Mouse (Mus musculus): Measurements from ENCODE around the gene 4931428L18Rik.

4931428L18Rik gene

DNA sequence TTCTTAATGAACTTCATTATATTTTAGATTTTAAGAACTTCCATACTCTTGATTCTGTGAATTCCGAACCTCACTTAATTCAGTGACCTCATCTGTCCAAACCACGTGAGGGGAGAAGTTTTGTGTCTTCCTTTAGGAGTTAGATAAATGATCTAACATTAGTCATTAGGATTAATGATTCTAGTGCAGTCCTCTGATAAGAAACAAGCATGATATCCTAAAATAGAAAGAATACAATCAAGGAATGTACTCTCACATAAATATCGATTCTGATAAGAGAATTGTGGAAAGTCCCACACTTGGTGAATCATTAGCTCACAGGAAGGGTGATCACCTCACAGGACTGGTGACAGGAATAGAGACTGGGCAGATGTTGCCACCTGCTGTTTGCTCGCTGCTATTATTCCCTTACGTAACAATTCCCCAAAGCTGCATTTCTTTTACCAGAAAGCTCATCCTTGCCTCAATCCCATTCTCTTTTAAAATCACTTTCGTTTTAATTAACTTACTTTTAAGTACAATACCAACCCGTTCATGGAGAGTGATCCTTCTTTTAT, 68.6 kb downstream of the 4931428L18Rik start:
- in situ Hi-C loops (cut with MboI; ENCODE audit: unreplicated experiment in 2 of 2): loop anchor here (5.0 kb wide), 3 partner anchors 232 to 377 kb away; no protein-coding TSS in a partner anchor

DNA sequence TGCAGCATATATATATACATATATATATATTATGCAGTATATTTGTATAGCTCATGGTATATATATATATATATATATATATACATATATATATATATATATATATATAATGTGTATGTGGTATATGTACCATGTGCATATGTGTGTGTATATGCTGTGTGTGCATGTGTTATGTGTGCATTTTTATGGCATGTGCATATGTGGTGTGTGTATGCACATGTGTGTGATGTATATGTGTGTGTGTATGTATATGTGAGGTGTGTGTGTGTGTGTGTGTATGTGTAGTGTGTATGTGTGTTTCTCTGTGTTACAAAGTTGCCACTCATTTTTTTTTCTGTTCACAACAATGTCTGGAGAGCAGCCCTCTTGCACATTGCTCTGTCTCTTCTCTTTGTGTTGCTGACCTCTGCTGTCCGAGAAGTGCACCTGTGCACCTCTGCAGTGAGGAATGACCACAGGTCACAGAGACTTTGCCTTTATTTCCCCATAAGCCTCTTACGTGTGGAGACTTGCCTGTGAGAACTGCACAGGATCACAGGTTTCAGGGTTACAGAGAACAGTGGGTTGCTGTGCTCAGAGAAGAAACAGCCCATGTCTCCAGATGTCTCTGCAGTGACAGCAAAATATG, 69.6 kb downstream of the 4931428L18Rik start:
- in situ Hi-C loops (cut with MboI; ENCODE audit: unreplicated experiment in 2 of 2): loop anchor here (5.0 kb wide), 3 partner anchors 231 to 376 kb away; no protein-coding TSS in a partner anchor

DNA sequence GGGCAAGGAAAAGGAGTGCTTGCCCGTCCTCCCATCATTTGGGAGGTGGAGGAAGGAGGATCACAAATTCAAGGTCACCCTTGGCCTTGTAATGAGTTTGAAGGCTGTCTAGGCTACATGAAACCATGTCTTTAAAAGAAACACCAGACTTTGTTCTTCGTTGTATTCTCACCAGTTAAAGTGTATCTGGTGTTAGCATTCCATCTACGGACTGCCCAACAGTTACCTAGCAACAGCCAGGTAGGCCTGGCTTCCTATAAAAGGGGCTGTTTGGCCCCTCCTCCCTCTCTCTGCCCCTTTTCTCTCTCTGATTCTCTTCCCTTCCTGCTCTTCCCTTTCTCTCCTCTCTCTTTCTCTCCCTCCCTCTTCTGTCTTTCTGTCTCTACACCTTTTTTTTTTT, 71.9 kb downstream of the 4931428L18Rik start:
- in situ Hi-C loops (cut with MboI; ENCODE audit: unreplicated experiment in 2 of 2): loop anchor here (5.0 kb wide), 3 partner anchors 228 to 373 kb away; no protein-coding TSS in a partner anchor

DNA sequence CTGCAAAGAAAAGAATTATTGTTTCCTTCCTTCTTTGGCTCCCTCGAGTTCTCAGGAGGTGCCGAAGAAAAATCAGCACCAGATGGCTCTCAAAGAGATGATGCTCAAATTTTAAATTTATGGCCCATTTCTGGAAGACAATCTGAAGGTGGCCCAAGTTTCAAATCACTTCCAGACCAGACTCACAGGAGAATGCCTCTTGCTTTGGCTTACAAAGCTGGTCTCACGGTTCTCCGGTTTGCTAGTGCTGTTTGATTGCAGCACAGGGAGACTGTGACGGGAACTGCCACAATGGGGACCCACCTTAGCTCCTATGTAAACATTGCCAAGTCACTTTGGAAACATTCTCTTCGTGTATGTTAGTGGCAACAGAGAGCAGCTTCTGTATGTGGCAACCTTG, 72.8 kb downstream of the 4931428L18Rik start:
- in situ Hi-C loops (cut with MboI; ENCODE audit: unreplicated experiment in 2 of 2): loop anchor here (5.0 kb wide), 3 partner anchors 227 to 372 kb away; no protein-coding TSS in a partner anchor

DNA sequence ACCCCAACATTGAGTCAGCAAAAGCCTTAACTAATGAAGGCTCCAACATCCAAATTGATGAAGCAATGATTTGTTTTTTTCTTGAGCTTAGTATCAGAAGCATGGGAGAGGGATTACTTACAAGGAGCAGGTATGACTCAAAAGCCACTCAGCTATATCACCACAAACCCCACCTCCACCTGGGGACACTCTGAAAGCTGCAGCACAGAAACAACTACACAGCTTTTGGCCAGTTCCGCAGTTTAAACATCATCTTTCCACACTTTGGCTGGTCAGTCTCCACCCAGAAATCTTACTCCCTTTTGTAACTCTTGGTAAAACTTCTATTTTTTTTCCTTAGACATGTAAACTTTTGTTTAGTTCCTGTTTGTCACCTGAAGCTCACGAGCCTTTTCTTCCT, 78.9 kb downstream of the 4931428L18Rik start:
- in situ Hi-C loops (cut with MboI; ENCODE audit: unreplicated experiment in 2 of 2): no loop called here

DNA sequence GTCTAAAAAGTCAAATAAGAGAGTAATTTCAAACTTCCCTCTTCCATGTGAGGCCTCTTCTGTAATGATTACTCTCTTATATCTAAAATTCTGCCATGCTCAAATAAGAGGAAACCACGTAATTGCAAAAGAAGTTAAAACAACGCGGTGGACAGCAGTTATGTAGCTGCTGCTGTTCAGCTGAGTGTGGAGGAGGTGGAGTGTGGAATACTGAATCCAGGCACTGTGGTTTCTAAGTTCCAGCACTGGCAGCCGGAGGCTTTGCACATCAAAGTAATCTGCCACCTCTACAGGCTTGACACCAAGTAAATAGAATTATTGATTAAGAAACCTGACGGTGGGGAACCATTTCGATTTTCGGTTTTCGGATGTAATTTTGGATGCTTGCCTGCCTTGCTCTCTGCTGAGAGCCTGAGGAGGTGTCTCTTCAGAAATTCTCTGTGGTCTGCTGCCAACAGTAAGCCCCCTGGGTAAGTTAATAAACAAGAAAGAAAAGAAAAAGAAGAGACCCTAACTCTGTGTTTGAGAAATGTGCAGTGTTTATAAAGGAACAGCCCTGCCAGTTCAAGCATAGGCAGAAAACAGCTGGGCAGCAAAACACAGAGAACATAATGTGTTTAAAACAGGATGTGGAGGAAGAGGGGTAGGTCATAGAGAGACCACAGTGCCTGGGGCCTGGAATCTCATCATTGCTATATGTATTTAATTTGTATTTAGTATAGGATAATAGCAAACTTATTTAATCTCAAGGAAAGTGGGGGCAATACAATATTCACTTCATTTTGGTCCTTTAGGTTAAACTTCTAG, 80.0 kb downstream of the 4931428L18Rik start:
- in situ Hi-C loops (cut with MboI; ENCODE audit: unreplicated experiment in 2 of 2): no loop called here

DNA sequence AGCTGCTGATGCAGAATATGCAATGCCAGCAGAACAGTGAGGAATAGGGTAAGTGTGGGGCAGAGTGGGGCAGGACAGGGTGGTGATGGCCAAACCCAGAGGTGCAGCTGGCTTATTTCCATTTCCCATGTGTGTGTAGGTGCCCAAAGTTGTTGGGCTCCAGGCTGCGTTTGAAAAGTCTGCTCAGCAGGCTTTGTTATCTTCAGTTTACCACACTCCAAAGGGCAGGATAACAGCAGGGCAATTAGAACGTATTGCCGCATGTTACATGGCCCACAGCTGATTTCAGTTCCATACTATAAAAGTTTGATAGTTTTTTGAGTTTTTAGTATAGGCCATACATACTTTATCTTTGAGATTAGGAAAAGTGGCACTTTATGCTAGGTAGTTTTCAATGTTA, 84.1 kb downstream of the 4931428L18Rik start:
- in situ Hi-C loops (cut with MboI; ENCODE audit: unreplicated experiment in 2 of 2): no loop called here

DNA sequence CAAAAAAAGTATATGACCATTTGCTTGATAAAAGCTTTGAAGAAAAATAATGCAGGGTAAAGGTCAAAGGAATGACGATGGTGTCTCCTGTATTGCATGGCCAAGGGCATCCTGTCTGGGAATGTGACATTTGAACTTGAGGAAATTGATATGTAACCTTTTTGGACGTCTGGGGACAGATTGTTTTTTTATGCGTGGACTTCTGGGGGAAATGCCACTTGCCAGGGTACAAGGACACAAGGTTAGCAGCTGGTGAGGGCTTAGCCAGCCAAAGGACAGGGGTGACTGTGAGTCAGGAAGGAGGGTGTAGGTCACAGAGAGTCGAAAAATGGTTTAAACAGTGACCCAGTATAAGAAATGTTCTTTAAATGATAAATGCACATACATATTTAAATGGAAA, 109.0 kb downstream of the 4931428L18Rik start:
- in situ Hi-C loops (cut with MboI; ENCODE audit: unreplicated experiment in 2 of 2): no loop called here

DNA sequence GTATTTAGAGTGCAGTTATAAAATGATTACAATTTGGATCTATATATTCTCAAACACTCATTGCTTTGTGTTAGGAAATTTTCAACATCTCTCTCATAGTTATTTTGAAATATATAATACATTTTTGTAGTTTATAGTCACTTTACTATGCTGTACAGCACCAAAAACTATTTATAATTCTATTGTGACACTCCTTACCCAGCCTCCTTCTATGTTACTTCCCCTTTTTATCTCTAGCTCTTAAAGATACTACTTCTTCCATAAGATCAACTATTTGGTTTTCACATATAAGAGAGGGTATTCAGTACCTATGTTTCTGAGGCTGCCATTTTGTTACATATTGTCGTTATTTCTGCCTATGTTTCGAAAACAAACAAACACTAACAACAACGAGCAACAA, 114.5 kb downstream of the 4931428L18Rik start:
- in situ Hi-C loops (cut with MboI; ENCODE audit: unreplicated experiment in 2 of 2): no loop called here

DNA sequence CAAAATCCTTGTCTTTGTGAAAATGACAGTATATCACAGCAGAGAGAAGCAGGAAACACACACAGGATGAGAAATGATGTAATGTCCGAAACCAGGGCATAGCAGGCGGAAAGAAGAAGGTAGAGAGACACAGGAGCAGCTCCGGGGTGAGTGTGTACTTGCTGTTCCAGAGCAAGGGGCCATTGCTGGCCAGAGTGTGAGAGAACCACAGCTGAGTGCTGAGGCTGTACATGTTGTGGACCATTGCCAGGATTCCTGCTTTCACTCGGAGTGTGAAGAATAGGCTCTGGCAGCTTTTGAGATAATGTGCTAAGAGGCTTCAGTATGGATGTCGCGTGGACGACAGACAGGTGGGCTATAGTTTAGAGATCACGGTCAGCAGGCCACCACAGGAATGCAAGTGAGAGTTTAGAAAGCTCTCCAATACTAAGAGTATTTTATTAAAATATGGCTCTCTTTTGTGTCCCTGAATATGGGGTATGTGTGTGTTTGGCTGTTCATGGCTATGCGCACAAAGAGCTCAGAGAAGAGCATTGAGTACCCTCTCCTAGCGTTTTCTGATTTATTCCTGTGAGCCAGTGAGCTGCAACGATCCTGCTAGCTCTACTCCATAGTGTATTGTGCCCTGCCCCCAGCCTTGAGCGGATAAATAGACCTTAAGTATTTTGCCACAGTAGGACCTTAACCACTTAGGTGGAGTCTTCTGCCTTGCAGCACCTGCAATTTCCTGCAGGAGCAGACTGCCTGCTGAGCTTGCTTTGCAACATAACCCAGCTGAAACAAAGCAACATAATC, 119.4 kb downstream of the 4931428L18Rik start:
- in situ Hi-C loops (cut with MboI; ENCODE audit: unreplicated experiment in 2 of 2): no loop called here

DNA sequence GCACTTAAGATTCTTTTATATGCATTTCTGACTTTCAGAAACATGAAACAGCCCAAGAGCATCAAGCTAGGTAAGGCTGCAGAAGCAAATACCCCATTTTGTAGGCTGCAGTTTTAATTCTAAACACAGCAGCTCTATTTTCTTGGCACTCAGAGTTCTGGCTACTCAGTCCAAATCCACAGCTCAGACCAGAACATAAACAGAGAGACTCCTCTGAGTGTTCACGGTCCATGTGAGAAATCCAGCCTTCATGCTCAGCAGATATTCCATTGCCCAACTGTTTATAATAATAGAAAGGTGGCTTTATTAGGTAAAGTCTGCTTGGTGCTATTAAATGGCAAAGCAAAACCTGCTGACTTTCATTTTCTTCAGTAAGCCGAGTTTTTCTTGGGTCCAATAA, 120.2 kb downstream of the 4931428L18Rik start:
- in situ Hi-C loops (cut with MboI; ENCODE audit: unreplicated experiment in 2 of 2): no loop called here

DNA sequence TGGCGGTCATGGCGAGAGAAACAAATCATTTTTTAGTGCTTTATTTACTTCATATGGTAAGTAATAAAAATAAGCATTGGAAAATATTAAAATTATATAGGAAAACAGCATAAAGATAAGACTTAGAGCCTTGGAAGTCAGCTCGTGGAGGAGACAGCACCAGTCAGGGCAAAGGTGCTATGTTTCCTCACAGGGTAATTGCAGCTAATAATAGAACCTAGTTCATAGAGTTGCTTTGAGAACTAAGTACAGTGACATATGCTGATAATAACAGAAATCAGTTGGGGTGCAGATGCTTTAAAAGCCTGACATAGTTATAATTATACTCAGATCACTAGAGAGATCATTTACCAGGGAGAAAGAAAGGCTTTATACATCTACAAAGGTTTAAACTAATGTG, 125.3 kb downstream of the 4931428L18Rik start:
- in situ Hi-C loops (cut with MboI; ENCODE audit: unreplicated experiment in 2 of 2): no loop called here

DNA sequence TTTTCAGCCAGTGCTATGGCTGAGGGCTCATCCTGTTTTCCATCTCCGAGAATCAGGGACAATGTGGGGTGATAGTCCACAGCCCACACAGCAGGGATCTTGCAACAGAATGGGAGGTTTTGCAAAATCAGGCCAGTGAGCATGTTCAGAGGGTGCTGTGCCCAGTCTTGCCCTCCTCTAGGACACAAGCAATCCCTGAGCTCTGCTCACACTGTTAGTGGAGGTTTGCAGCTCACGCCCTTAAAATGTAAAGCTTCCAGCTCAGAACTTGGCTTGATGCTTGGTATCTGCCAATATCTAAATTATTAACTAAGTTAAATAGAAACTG, 126.1 kb downstream of the 4931428L18Rik start:
- in situ Hi-C loops (cut with MboI; ENCODE audit: unreplicated experiment in 2 of 2): no loop called here

DNA sequence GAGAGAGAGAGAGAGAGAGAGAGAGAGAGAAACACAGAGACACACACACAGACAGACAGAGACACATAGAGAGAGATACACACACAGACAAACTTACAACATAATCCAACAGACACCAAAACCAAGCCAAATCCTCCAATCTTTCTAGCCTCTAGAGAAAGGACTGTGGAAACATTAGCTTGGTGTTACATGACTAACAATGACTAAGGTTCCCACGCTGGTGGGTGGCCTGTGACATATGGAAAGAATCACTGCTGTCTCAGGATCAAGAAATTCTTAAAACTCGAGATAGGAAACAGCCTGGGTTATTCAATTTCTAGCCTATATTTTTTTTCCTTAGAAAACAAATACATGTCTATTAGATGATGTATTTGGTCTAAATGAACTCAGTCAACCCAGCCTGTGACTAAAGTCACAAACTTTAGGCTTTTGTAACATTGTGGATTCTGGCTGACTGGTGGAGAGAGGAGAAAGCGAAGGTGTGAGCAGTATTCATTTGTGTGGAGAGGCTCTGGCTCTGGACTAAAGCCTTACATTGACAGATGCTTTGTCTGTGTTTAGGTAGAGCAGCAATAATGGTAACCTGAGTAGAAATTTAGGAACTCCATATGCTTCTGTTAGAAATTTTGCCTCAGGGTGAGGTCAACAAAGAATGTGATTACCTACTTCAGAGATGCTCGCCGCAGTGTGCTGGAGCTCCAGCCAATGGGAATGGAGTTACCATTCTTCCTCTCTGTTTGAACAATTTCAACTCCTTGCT, 126.6 kb downstream of the 4931428L18Rik start:
- in situ Hi-C loops (cut with MboI; ENCODE audit: unreplicated experiment in 2 of 2): no loop called here

DNA sequence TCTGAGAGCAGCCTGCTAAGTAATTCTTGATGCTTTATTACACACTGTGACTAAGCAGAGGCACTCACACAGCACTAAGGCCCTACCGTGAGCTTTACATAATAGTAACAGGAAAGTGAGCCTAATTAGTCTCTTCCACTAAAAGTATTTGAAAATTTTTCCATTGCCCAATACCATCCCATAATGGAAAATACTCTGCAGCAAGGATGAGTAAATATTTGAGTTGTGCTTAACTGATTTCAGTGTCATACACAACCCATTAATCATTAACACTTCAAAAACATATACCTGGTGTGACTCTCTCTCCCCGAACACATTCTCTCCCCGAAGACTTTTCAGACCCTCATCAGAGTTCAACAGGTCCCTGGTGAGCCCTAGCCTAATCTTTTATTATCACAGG, 127.7 kb downstream of the 4931428L18Rik start:
- in situ Hi-C loops (cut with MboI; ENCODE audit: unreplicated experiment in 2 of 2): no loop called here

DNA sequence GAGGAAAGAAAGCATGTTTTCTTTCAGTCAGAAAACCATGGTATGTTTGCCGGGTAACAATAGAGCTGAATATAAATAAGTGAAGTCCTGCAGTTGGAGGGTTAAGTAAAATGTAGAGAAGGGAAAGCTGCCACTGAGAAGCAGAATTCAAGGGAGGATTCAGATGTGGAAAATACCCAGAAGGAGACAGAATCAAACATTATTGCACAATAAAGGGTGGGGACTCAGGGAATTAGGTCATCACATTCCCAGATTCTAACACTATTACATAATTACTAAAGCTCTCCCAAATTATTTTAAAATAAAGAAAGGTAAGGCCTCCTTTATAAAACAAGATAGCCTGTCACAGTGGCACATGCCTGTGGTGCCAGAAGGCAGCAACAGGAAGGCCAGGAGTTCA, 128.5 kb downstream of the 4931428L18Rik start:
- in situ Hi-C loops (cut with MboI; ENCODE audit: unreplicated experiment in 2 of 2): no loop called here

DNA sequence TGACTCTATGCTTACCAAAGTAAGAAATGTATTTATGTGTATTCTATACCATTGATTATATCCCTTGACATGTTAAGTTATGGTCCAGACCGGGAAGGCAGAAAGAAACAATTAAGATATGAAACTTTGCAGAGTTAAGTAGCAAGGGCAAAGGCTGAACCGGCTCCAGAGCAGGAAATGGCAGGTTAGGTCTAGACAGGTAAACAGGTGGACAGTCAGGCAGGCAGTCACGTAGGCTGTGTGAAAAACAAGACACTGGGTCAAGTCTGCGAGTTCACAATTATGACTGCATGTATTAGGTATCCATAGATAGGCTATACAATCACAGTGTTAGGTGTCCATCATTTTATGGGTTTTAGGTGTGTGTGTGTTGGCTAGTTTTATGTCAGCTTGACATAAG, 133.8 kb downstream of the 4931428L18Rik start:
- in situ Hi-C loops (cut with MboI; ENCODE audit: unreplicated experiment in 2 of 2): no loop called here

DNA sequence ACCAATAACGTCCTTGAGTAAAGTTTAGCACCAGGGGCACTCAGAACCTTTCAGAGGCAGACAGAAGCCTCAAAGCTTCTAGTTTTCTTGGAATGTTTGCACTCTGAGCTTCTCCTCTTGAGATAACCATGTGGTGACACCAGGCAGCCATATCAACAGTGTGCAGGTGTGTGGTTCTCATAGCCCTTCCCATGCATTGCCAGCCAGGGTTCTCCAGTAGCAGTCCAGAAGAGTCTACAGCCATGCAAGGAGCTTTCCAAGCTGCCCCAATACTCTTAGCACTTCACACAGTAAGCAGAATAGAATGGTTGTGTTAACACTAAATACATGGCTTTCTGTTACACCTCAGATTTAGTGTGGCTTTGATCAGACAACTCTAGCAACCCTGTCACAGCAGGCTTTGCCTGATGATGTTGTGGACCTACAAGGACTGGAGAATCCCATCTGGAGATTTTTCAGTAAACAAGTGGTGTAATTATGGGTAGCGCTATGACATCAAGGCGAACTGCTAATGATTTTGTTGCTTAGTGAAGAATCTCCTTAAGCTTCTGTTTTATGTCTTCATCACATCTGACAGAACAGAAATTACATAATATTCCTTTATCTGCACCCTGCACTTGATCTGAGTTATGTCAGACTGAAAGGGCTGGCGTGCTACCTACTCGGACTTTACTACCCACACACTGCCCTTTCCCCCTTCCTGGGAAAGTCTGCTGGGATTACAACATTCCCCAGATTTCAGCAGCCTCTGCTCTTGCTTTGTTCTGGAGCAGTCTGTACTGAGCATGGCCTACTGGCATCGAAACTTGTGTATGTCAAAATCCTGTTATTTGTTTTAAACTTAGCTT, 149.7 kb downstream of the 4931428L18Rik start:
- in situ Hi-C loops (cut with MboI; ENCODE audit: unreplicated experiment in 2 of 2): no loop called here

DNA sequence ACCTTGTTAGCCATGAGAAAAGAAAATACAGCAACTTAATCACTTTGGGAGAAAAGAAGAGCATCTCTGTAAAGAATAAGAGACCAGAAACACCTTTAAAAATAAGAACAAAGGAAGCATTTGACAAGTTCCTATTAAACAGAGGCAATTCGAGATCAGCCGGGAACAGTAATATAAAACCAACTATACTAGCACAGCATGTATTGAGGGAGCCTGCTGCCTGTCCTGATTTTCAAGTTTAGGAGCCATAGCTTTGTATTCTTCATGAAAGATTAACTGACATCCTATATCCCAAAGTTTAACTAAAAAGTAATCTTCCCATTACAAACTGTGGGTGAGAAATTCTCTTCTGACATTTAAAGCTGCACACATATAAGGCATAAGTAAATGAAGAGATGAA, 151.3 kb downstream of the 4931428L18Rik start:
- in situ Hi-C loops (cut with MboI; ENCODE audit: unreplicated experiment in 2 of 2): no loop called here
